Mouse (Mus musculus): Measurements from ENCODE around the gene Timmdc1.
"Not testable (repeated sequence)": the region's sequence is repeated elsewhere in the genome, so short reads cannot be mapped to it uniquely, and the experiment has no call there.

The Timmdc1 gene

GRCm38 (mm10) chr16:38496604-38497140, 25.8 kb downstream of the Timmdc1 start:
- DNase-seq (ENCODE audit: low spot score in 2 of 2), result no peak

DNA sequence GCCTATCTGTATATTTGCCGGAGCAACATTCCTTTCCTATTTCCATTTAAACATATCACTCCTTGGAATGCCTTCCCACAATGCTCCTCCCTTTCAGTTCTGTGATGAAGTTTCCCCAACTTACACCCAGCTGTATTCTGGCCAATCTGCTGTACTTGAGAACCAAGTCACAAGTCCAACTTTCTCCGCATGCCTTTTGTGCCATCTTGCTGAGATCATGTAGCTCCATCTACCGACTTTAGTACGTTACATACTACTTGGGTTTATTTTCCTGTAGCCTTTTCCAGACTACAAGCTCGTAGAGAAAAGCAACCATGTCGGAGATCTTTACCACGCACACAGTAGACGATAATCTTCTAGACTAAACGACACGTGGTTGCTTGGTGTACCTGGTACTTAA, 28.6 kb downstream of the Timmdc1 start:
- no peak for DNase-seq (ENCODE audit: low spot score in 2 of 2)

GRCm38 (mm10) chr16:38492551-38492950, 29.9 kb downstream of the Timmdc1 start:
- DNase-seq (ENCODE audit: low spot score in 2 of 2), result no peak

GRCm38 (mm10) chr16:38483582-38484309, 38.7 kb downstream of the Timmdc1 start:
- DNase-seq (ENCODE audit: low spot score in 2 of 2), result no peak

- no peak for DNase-seq (ENCODE audit: low spot score in 2 of 2)
These were observed 39.5 kb downstream of the Timmdc1 start for GRCm38 (mm10) chr16:38482780-38483562.

GRCm38 (mm10) chr16:38481327-38481726, 41.1 kb downstream of the Timmdc1 start:
- DNase-seq (ENCODE audit: low spot score in 2 of 2), result no peak

DNA sequence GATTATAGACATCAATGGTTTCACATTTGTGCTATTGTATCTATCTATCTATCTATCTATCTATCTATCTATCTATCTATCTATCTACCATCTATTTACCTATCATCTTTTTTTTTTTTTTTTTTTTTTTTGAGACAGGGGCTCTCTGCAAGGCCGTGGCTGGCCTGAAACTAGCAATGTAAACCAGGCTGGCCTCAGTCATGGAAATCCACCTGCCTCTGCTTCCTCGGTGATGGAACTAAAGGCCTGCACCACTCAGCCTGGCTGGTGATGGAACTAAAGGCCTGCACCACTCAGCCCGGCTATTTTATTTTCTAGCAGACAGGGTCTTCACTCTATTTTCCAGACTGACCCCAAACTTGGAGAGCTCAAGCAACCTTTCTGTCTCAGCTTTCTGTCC, 44.2 kb downstream of the Timmdc1 start:
- DNase-seq (ENCODE audit: low spot score in 2 of 2), result no peak

GRCm38 (mm10) chr16:38477241-38477608, 45.2 kb downstream of the Timmdc1 start:
- not testable (repeated sequence) for DNase-seq (ENCODE audit: low spot score in 2 of 2)

DNA sequence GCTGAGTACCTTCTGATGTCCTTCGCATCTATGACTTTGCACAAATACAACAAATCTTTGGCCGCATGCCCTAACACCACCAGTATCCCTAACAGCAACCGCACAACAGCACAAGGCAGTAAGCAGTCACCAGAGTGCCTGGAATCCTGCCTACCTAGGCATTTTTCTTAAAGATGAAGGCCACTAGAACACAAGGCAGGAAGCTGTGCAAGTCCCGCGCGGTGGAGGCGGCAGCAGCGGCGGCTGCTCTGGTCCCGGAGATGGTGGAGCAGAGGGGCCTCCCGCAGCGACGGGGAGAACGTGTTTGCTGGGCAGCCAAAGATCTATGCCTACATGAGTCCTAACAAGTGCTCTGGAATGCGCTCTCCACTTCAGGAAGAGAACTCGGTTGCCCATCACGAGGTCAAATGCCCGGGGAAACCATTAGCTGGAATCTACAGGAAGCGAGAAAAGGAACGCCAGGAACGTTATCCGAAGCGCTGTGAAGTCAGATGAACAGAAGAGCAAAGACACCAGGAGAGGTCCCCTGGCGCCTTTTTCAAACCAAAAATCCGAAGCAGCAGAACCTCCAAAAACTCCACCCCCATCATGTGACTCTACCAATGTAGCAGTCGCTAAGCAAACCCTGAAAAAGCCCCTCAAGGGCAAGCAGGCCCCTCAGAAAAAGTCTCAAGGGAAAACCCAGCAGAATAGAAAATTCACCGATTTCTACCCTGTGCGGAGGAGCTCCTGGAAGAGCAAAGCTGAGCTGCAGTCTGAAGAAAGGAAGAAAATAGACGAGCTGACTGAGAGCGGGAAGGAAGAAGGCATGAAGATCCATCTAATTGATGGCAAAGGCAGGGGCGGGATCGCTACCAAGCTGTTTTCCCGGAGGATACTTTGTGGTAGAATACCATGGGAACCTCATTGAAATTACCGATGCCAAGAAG, 45.9 kb downstream of the Timmdc1 start:
- DNase-seq (ENCODE audit: low spot score in 2 of 2), result peak in 1 of 2 experiments; percentile 25

- no peak for DNase-seq (ENCODE audit: low spot score in 2 of 2)
These were observed 46.7 kb downstream of the Timmdc1 start for GRCm38 (mm10) chr16:38475681-38476311.

DNA sequence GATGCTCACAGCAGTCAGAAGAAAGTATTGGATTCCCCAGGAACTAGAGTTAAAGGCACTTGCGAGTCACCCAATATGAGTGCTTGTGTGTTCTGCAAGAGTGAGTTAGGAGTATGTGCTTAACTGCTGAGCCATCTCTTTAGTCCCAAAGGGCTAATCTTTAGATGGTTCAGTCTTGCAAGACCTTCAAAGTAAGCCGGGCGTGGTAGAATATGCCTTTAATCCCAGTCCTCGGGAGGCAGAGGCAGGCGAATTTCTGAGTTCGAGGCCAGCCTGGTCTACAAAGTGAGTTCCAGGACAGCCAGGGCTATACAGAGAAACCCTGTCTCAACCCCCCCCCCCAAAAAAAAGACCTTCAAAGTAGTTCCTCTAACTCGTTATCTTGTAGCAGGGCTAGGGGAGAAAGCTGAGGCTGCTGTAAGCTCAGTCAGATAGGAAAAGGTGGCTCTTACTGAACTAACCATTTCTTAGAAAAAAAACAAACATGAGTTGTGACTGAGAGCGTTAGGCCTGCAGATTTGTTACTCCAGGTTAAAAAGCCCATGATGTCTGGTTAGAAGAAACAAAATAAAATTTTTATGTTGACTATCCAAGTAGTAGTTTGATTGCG, 47.7 kb downstream of the Timmdc1 start:
- DNase-seq (ENCODE audit: low spot score in 2 of 2), result no peak

DNA sequence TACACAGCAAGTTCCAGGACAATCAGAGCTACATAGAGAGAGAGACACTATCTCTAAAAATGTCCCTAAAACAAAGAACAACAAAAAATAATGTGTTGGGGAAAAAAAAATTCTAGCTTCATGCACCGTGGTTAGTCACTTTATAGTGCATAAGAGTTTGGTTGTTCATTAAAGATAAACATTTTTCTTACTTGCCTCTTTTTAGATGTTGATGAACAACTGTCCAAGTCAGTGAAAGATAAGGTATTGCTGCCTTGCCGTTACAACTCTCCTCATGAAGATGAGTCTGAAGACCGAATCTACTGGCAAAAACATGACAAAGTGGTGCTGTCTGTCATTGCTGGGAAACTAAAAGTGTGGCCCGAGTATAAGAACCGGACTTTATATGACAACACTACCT, 48.8 kb downstream of the Timmdc1 start:
- DNase-seq (ENCODE audit: low spot score in 2 of 2), result no peak

DNA sequence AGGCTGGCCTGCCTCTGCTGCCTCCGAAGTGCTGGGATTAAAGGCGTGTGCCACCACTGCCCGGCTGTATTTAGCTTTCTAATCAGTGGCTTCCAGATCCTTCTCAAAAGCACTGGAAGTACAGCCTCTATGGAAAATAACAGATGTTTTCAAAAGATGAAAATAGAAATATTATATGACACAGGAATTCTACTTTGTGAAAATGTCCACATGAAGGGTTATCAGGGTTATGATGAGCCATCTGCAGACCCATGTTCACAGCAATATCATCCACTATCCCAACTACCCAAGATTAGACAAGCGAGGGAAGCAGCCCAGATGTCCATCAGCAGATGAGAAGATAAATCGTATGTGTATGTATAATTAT, 50.0 kb downstream of the Timmdc1 start:
- no peak for DNase-seq (ENCODE audit: low spot score in 2 of 2)

GRCm38 (mm10) chr16:38471697-38472506, 50.6 kb downstream of the Timmdc1 start:
- DNase-seq (ENCODE audit: low spot score in 2 of 2), result no peak

DNA sequence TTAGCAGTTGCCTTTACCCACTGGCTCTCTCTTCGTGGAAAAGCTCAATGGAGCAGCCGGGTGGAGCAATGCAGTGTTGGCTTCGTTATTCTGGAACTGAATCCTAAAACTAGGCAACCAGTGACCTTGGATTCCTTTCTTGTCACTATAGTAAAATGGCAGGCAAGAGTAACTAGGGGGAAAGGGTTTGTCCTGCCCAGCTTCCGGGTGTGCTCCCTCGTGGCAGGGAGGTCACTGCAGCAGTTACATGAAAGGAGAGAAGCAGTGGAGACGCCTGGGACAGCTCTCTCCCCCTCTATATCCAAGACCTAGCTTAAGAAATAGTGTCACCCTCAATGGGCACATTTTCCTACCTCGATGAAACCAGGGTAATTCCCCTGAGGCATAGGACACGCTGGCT, 53.0 kb downstream of the Timmdc1 start:
- DNase-seq (ENCODE audit: low spot score in 2 of 2), result no peak

DNA sequence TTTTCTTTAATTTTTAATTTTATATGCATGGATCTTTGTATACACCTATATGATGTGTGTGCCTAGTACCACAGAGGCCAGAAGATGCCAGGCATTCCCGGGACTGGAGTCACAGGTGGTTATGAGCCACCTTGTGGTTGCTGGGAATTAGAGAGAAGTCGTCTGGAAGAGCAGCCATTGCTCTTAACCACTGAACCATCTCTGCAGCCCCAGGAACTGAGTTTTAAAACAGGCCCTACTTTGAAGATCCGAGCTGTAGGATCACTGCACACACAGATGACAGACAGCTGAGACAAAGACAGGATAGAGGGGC, 53.8 kb downstream of the Timmdc1 start:
- no peak for DNase-seq (ENCODE audit: low spot score in 2 of 2)

DNA sequence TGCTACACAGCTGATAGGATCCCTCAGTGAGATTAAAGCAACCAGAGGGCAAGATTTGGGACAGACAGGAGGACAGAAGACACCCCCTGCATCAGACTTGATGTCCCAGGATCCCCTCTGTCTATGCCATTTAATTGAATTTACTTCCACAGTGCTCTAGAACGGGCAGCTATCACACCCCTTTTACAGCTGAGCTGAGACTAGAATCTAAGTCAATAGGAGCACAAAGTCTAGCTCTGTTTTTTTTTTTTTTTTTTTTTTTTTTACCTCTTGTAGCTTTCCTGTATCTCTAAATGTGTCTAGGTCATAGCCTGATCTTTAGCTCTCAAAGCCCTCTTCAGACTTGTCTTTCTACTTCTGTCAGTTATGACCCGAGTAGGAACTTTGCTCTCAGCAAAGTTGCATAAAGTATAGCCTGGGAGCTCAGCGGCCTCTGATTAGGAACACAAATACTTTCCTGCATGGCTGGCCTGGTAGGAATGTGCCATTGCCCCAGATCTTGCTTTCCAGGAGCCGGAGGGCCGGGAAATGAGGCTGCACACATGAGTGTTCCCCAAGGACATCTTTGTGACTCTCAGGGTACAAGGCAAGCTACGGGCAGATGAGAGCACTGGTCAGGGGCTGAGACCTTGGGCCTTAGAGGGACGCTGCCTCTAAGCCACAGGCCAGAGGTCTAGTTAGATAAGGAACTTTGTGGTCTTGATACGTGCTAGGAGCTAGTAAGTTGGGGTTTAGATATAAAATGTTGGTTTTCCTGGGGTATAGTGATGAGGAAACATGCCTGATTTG, 54.4 kb downstream of the Timmdc1 start:
- no peak for DNase-seq (ENCODE audit: low spot score in 2 of 2)

- no peak for DNase-seq (ENCODE audit: low spot score in 2 of 2)
These were observed 55.2 kb downstream of the Timmdc1 start for GRCm38 (mm10) chr16:38467091-38467916.

DNA sequence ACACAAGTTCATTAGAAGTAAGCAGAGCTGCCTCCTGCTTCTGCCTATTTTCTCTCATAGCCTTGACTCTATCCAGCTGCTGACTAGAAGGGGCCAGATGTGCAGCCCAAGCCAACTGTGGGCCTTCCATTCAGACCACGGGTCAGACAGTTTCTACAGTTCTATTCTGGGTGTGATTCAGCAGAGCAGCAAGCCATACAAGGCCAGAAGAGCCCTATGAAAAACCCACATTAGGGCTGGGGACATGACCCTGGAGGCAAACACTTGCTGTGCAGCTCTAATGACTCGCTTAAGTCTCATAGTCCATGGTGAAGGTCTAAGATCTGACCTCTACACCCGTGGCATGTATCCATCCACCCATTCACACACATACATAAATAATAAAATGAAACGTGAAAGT, 56.4 kb downstream of the Timmdc1 start:
- no peak for DNase-seq (ENCODE audit: low spot score in 2 of 2)

All from urinary bladder, postnatal 4 days (tissue).